8 mouse cellular contexts compared by ENCODE assay signal in the genomic region with DNA sequence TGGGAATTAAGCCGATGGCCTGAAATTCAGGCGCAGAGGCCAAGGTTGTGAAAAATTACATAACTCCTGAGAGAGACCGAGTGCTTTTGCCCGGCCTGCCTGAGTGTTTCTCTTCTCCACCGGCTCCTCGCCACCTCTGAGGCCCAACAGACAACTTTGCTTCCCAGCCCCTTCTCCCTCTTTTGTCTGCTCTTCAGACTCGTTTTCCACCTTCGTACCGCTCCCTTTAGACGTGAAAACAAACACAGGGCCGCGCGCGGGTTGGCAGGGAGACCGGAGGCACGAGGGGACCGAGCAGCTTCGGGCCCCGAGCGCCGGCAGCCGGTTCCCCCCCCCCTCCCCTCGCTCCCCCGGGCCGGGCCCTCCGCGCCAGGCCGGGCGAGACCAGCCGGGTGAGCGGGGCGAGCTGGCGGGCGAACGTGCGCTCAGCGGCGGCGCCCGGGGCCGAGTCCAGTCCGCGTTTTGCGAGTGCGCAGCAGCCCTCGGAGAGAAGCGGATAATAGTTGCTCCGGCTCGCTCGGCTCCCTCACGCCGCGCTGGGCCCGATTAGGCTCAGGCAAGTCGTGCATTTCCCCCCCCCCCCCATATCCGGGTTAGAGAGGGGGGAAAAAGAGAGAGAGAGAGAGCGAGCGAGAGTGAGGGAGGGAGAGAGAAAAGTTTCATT. TPM values are rescaled to one million over a fixed set of nuclear protein-coding genes. Genes with fewer than 3 reads are reported as not detected.
DNase-seq lines count a peak whose midpoint lies in the region; ATAC-seq lines count a peak whose summit lies in the region.

TSS of gene Arid1b (plus strand) at position 493 of the 664 bp plus-strand sequence.

- ATAC-seq in inflammation-experienced regulatory T-cells, adult 6 months: peak; percentile 74

- no peaks in the 10 kb centered on the region for H3K36me3 ChIP-seq in midbrain, embryonic 10.5 days

- DNase-seq in adrenal gland, adult 18-20 months (ENCODE audit: low spot score in 2 of 2): peak; percentile 74 to 78
- peak; percentile 89 for DNase-seq in embryo, embryonic 10.5 days (ENCODE audit: low spot score)
- DNase-seq in gastrocnemius, postnatal 25 days: peak; percentile 88
- peak; percentile 92 for DNase-seq in left cerebral cortex, postnatal 4 days
- peak; percentile 93 for DNase-seq in midbrain, embryonic 10.5 days (ENCODE audit: low spot score)
- DNase-seq in right cerebral cortex, postnatal 4 days: peak; percentile 79
- DNase-seq in yolk sac, embryonic 10.5 days (ENCODE audit: low spot score): peak; percentile 90

- peak within 1 kb of the TSS; percentile 100 for H3K27ac ChIP-seq in midbrain, embryonic 10.5 days (replicated peaks)

- peaks cover 14% of the 10 kb centered on the region for H3K27me3 ChIP-seq in midbrain, embryonic 10.5 days (ENCODE audit: low read depth, poor library complexity, severe bottlenecking)

- H3K4me3 ChIP-seq in midbrain, embryonic 10.5 days: peak within 1 kb of the TSS; percentile 98

- peaks cover 64% of the 10 kb centered on the region for H3K4me1 ChIP-seq in midbrain, embryonic 10.5 days

- under 1% methylated on average over 56 of the region's 58 CpGs for WGBS in midbrain, embryonic 10.5 days

- H3K9me3 ChIP-seq in midbrain, embryonic 10.5 days (replicated peaks): no peaks in the 10 kb centered on the region

- intact Hi-C loops in left cerebral cortex, postnatal 4 days (cut with DNase I): loop anchor here (10.0 kb wide), 1 partner anchor 219 kb away; no protein-coding TSS in a partner anchor

RNA-seq across cellular contexts. Expression of gene Arid1b, which starts in this region (rescaled TPM):
- 10 to 100 TPM; 43.4 to 59.1 TPM for total RNA-seq in adrenal gland, adult 18-20 months (2021)
- 10 to 100 TPM; 29.2 to 29.7 TPM for total RNA-seq in gastrocnemius, postnatal 25 days (2021)
- 10 to 100 TPM; 11.1 to 14.1 (median 12.2) TPM for polyA plus RNA-seq in inflammation-experienced regulatory T-cells, adult 6 months (2017; shearing (Covaris generic))
- total RNA-seq in left cerebral cortex, postnatal 4 days (2021): 100 to 1,000 TPM; 103 to 107 TPM
- polyA plus RNA-seq in midbrain, embryonic 10.5 days (2016; fragmentation: Nextera tagmentation; extraction: Ambion mirVana): 8.9 and 10.8 TPM in 2 replicates

Comparison
In these comparisons a context has a peak if more than half of its experiments do, and no peak if none do; other contexts are left out.
1. Peak in every context shown above with its lines: DNase-seq, ATAC-seq, H3K4me3 ChIP-seq and H3K27ac ChIP-seq.